Mouse (Mus musculus): Measurements from ENCODE around the gene Cars2. TPM values are rescaled to one million over a fixed set of nuclear protein-coding genes. Genes with fewer than 3 reads are reported as not detected.

The Cars2 gene
- total and polyA plus RNA-seq, 3 experiments: 45.6 to 67.1 (median 46.4) TPM

DNA sequence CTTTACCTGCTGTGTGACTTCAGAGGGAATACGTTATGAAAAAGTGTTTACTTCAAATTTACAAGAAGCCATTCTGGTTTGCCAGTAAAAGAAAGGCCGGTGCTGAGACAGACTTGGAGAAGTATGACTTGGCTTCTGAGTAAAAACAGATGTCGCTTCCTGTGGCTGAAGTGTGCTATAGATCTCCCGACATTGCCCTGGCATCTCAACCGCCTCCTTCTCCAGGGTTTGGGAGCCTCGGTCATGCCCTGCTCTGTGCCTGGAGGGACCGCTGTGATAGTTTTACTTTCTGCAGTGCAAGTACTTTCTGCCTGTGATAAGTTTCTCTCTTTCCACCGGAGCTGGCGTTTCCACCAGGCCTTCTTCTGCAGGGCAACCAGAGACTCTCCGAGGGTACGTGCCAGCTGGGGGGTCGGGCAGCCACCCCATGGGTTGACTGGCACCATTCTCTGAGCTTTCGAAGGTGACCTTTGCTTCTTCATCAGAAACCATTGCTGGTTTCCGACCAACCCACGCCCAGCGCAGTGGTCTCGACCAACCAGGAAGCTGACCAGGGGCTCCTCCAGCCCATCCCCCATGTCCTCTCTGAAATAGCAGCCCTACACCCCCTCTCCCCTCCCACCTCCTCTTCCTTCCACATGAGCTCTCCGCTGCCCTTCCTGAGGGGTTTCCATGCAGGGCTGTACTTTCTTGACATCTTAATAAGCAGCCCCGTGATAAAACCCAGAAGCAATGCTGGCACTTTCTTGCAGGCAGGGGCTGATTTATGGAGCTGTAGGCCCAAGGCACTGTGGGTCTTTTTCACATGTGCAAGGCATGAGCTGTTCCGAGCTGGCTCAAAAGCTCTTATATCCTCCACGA is 35.2 kb upstream of the Cars2 start:
- Histone ChIP-seq H3K9me3 (replicated peaks; ENCODE audit: low read length) (peaks cover 14% of the 10 kb centered on the region), H3K27me3 (replicated peaks) (no peaks in the 10 kb centered on the region), H3K4me1 (ENCODE audit: control insufficient read depth in 1 of 2, insufficient read depth in 2 of 2) (no peaks in the 10 kb centered on the region), H3K36me3 (replicated peaks in 1 of 2; ENCODE audit: control insufficient read depth in 1 of 2, insufficient read depth in 1 of 2, low read length in 1 of 2) (no peaks in the 10 kb centered on the region), H3K4me2 (ENCODE audit: insufficient read depth, low read depth, poor library complexity, severe bottlenecking) (no peak overlapping the region), H3K27ac (ENCODE audit: insufficient read depth, low read depth) (no peak overlapping the region), H3K4me3 (replicated peaks in 1 of 3; ENCODE audit: low read depth in 2 of 3, low read length in 2 of 3, poor library complexity in 1 of 3) (no peak overlapping the region), H3K9ac (ENCODE audit: insufficient read depth, low read depth) (no peak overlapping the region), H3K79me2 (replicated peaks; ENCODE audit: control insufficient read depth, extremely low read depth, insufficient read depth, poor library complexity, severe bottlenecking) (no peaks in the 10 kb centered on the region)
- dilution Hi-C loops (cut with MboI; ENCODE audit: extremely low pct_ligation_motif_present, extremely low pct_unique_long_range_greater_than_20kb, low sequenced_read_pairs) (no loop called here), in situ Hi-C loops (cut with MboI; ENCODE audit: low pct_ligation_motif_present, low pct_unique_long_range_greater_than_20kb, low sequenced_read_pairs) (no loop called here)
- TF ChIP-seq NELFE (IDR thresholded peaks at IDR 0.05; ENCODE audit: low read depth, low read length) (no peak), POLR2AphosphoS2 (IDR thresholded peaks at IDR 0.05; ENCODE audit: low read depth, low read length) (no peak), KAT2A (IDR thresholded peaks at IDR 0.05; ENCODE audit: insufficient replicate concordance, low read length) (no peak), CTCF (conservative IDR thresholded peaks at IDR 0.05 in 1 of 2, IDR thresholded peaks at IDR 0.05 in 1 of 2; ENCODE audit: low read depth in 2 of 2, low read length in 2 of 2) (no peak), RAD21 (IDR thresholded peaks at IDR 0.05; ENCODE audit: low read depth, low read length) (no peak), CHD1 (IDR thresholded peaks at IDR 0.05; ENCODE audit: low read depth, low read length) (no peak), MAX (IDR thresholded peaks at IDR 0.05; ENCODE audit: low read length) (no peak), ZC3H11A (IDR thresholded peaks at IDR 0.05; ENCODE audit: low read depth, low read length) (no peak), UBTF (IDR thresholded peaks at IDR 0.05; ENCODE audit: low read depth, low read length) (no peak), ZNF384 (IDR thresholded peaks at IDR 0.05; ENCODE audit: low read depth, low read length) (no peak), JUN (IDR thresholded peaks at IDR 0.05; ENCODE audit: insufficient read depth, low read depth, low read length) (no peak), TBP (conservative IDR thresholded peaks at IDR 0.05; ENCODE audit: low read depth, low read length) (no peak), ETS1 (conservative IDR thresholded peaks at IDR 0.05; ENCODE audit: low read depth, low read length) (no peak), JUND (conservative IDR thresholded peaks at IDR 0.05; ENCODE audit: low read depth, low read length) (no peak), SIN3A (IDR thresholded peaks at IDR 0.05; ENCODE audit: low read length) (no peak), CHD2 (IDR thresholded peaks at IDR 0.05; ENCODE audit: low read length) (no peak), IRF4 (IDR thresholded peaks at IDR 0.05; ENCODE audit: low read depth, low read length) (no peak), ZMIZ1 (IDR thresholded peaks at IDR 0.05; ENCODE audit: low read depth, low read length) (no peak), MEF2A (IDR thresholded peaks at IDR 0.05; ENCODE audit: borderline replicate concordance, low read depth, low read length) (no peak), ZKSCAN1 (IDR thresholded peaks at IDR 0.05; ENCODE audit: borderline replicate concordance, low read depth, low read length) (no peak)
- no peak for DNase-seq (ENCODE audit: extremely low read depth)

Measured in CH12.LX (cell line).